21 mouse cellular contexts compared by ENCODE assay signal in the genomic region with DNA sequence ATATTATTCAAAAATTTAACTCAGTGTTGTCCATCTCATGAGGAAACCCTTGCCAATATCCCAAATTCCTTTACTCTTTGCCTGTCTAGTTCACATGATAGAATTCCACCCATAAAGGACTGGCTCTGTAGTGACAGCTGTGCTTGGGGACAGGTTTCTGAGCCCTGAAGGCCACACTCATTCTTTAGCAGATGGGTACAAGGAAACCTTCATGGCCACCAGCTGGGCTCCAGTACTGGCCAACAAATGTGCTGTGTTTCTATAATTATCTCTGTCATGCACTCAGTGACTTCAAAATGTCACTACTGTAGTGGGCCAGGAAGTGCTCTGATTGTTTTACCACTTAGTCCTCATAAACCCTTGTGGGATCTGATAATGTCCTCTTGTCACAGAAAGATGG. TPM values are rescaled to one million over a fixed set of nuclear protein-coding genes. Genes with fewer than 3 reads are reported as not detected.
DNase-seq lines count a peak whose midpoint lies in the region; TF ChIP-seq lines count a peak whose summit lies in the region.
"Had no signal": no experiment of that assay in that cellular context is flagged by ENCODE, and none has a peak within 500 bp of the region (broad histone marks: within the 10 kb centered on the region; RNA-seq: fewer than 3 reads in every experiment).

No protein-coding gene starts in this region.

- no peak overlapping the region for H3K9ac ChIP-seq in liver, adult 2 months (ENCODE audit: low read depth, low read length)
- H3K9ac ChIP-seq: forebrain, embryonic 13.5 days; heart, embryonic 12.5 days; hindbrain, embryonic 13.5 days; limb, embryonic 12.5 days; liver, embryonic 13.5 days; lung, embryonic 14.5 days; midbrain, embryonic 13.5 days; neural tube, embryonic 12.5 days had no signal

- peak overlapping the region; percentile 35 for H3K27ac ChIP-seq in liver, adult 2 months (replicated peaks; ENCODE audit: insufficient read depth, low read depth, low read length)
- H3K27ac ChIP-seq in cerebellum, adult 2 months (ENCODE audit: insufficient read depth, low read length): peak overlapping the region; percentile 86
- no peak overlapping the region for H3K27ac ChIP-seq in hindbrain, embryonic 10.5 days
- H3K27ac ChIP-seq: forebrain, embryonic 13.5 days; hindbrain, embryonic 13.5 days; kidney, postnatal 0 days; limb, embryonic 12.5 days; liver, embryonic 13.5 days; midbrain, embryonic 13.5 days; neural tube, embryonic 12.5 days had no signal

- no peaks in the 10 kb centered on the region for H3K36me3 ChIP-seq in liver, adult 2 months (ENCODE audit: control insufficient read depth, insufficient read depth, low read length)
- H3K36me3 ChIP-seq in hindbrain, embryonic 10.5 days: no peaks in the 10 kb centered on the region
- H3K36me3 ChIP-seq: heart, embryonic 12.5 days; hindbrain, embryonic 13.5 days; limb, embryonic 12.5 days; liver, embryonic 13.5 days; midbrain, embryonic 13.5 days; neural tube, embryonic 12.5 days had no signal

- no peak for TF ChIP-seq POLR2A in liver, adult 2 months (IDR thresholded peaks at IDR 0.05; ENCODE audit: extremely low read depth, insufficient read depth, low read length)
- TF ChIP-seq POLR2A in cerebellum, adult 2 months (IDR thresholded peaks at IDR 0.05; ENCODE audit: borderline replicate concordance, insufficient read depth, low read length): no peak
- TF ChIP-seq POLR2A in lung, adult 2 months (IDR thresholded peaks at IDR 0.05; ENCODE audit: borderline replicate concordance, extremely low read depth, low read depth, low read length): no peak

- no peaks in the 10 kb centered on the region for H3K4me1 ChIP-seq in liver, adult 2 months (ENCODE audit: control insufficient read depth, insufficient read depth, low read length)
- H3K4me1 ChIP-seq in cerebellum, adult 2 months (ENCODE audit: control insufficient read depth, insufficient read depth, low read length): peaks cover 65% of the 10 kb centered on the region
- H3K4me1 ChIP-seq in lung, adult 2 months (ENCODE audit: control insufficient read depth, insufficient read depth, low read length): peaks cover 3% of the 10 kb centered on the region; the same call in 1 of the 2 replicates
- no peaks in the 10 kb centered on the region for H3K4me1 ChIP-seq in hindbrain, embryonic 10.5 days (replicated peaks)
- H3K4me1 ChIP-seq: forebrain, embryonic 13.5 days; hindbrain, embryonic 13.5 days; liver, embryonic 13.5 days; midbrain, embryonic 13.5 days; neural tube, embryonic 12.5 days had no signal

- no peaks in the 10 kb centered on the region for H3K27me3 ChIP-seq in liver, adult 2 months (ENCODE audit: control insufficient read depth, insufficient read depth, low read length)
- no peaks in the 10 kb centered on the region for H3K27me3 ChIP-seq in cerebellum, adult 2 months (ENCODE audit: control insufficient read depth, insufficient read depth, low read length)
- H3K27me3 ChIP-seq in hindbrain, embryonic 10.5 days (ENCODE audit: insufficient read depth, poor library complexity, severe bottlenecking): no peaks in the 10 kb centered on the region
- H3K27me3 ChIP-seq: forebrain, embryonic 13.5 days; heart, embryonic 12.5 days; hindbrain, embryonic 13.5 days; limb, embryonic 12.5 days; liver, embryonic 13.5 days; midbrain, embryonic 13.5 days; neural tube, embryonic 12.5 days had no signal

- no peak for DNase-seq in liver, adult 2 months (ENCODE audit: extremely low read depth, low read depth, low spot score)
- DNase-seq in liver (no peak), MN1 (ENCODE audit: low spot score) (no peak)
- DNase-seq in cerebellum, adult 2 months: peak; percentile 81 to 90
- DNase-seq in cerebellum, postnatal 25 days: peak; percentile 83 to 85
- no peak for DNase-seq in lung, adult 2 months
- DNase-seq in hindbrain, embryonic 10.5 days (ENCODE audit: low spot score): no peak
- DNase-seq: adrenal gland, adult 8-10 months; kidney, adult 2 months; liver, embryonic 13.5 days; lung, embryonic 14.5 days; thymus, postnatal 25 days had no signal

- H3K4me3 ChIP-seq in liver, adult 2 months (ENCODE audit: insufficient read depth, low read depth, low read length): no peak overlapping the region
- peak overlapping the region; percentile 28 for H3K4me3 ChIP-seq in cerebellum, adult 2 months (replicated peaks; ENCODE audit: insufficient read depth, low read depth, low read length)
- H3K4me3 ChIP-seq in lung, adult 2 months (replicated peaks; ENCODE audit: extremely low read depth, low read depth, low read length): no peak overlapping the region
- no peak overlapping the region for H3K4me3 ChIP-seq in hindbrain, embryonic 10.5 days
- H3K4me3 ChIP-seq: forebrain, embryonic 13.5 days; heart, embryonic 12.5 days; hindbrain, embryonic 13.5 days; limb, embryonic 12.5 days; liver, embryonic 13.5 days; megakaryocyte, embryonic 14.5 days; midbrain, embryonic 13.5 days; neural tube, embryonic 12.5 days had no signal

- H3K79me2 ChIP-seq in liver, adult 2 months (ENCODE audit: control insufficient read depth, insufficient read depth, low read length): no peaks in the 10 kb centered on the region

- no peak for TF ChIP-seq CTCF in liver, adult 2 months (IDR thresholded peaks at IDR 0.05; ENCODE audit: low read depth, low read length)
- TF ChIP-seq CTCF in cerebellum, adult 2 months (IDR thresholded peaks at IDR 0.05; ENCODE audit: borderline replicate concordance, insufficient read depth, low read depth, low read length): no peak
- TF ChIP-seq CTCF in lung, adult 2 months (IDR thresholded peaks at IDR 0.05; ENCODE audit: insufficient read depth, low read length): no peak

- no peaks in the 10 kb centered on the region for H3K9me3 ChIP-seq in hindbrain, embryonic 10.5 days
- H3K9me3 ChIP-seq: forebrain, embryonic 13.5 days; heart, embryonic 12.5 days; hindbrain, embryonic 13.5 days; limb, embryonic 12.5 days; liver, embryonic 13.5 days; midbrain, embryonic 13.5 days; neural tube, embryonic 12.5 days had no signal

RNA-seq across cellular contexts. Expression of a gene that starts 21.6 kb away (rescaled TPM):
- total RNA-seq in liver, adult 2 months (2014; rRNA removed): 4.1 and 5.0 TPM in 2 replicates
- 1.3 and 1.5 TPM in 2 replicates for polyA plus RNA-seq in liver, adult 2 months (2012; rRNA removed)
- polyA plus RNA-seq in cerebellum, adult 2 months (2012; rRNA removed): 84.9 and 108 TPM in 2 replicates
- polyA plus RNA-seq in lung, adult 2 months (2012; rRNA removed): 12.0 and 15.7 TPM in 2 replicates
- 1.1 TPM in 2 replicates for polyA plus RNA-seq in hindbrain, embryonic 10.5 days (2016; fragmentation: Nextera tagmentation; extraction: Ambion mirVana)
- polyA plus RNA-seq: C2C12 had no signal

Comparison
In these comparisons a context has a peak if more than half of its experiments do, and no peak if none do; other contexts are left out.
1. DNase-seq: peak in cerebellum, adult 2 months (2 of 2) and cerebellum, postnatal 25 days (2 of 2); none in liver, adult 2 months (single experiment), liver (single experiment), lung, adult 2 months (single experiment), MN1 (single experiment) and hindbrain, embryonic 10.5 days (single experiment).